22 mouse cellular contexts compared by ENCODE assay signal in the genomic region with DNA sequence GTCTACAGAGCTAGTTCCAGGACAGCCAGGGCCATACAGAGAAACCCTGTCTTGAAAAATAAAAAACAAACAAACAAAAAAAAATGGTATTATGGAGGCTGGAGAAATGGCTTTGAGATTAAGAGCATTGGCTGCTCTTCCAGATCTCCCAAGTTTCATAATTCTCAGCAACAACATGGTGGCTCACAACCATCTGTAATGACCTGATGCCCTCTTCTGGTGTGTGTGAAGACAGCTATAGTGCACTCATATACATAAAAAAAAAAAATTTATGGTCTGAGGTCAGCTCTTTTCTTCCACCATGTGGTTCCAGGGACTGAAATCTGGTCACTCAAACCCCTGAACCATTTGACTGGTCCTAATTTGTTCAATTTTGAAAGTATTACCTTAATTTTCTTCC. TPM values are rescaled to one million over a fixed set of nuclear protein-coding genes. Genes with fewer than 3 reads are reported as not detected.
DNase-seq lines count a peak whose midpoint lies in the region; ATAC-seq and TF ChIP-seq lines count a peak whose summit lies in the region.
"Had no signal": no experiment of that assay in that cellular context is flagged by ENCODE, and none has a peak within 500 bp of the region (broad histone marks: within the 10 kb centered on the region; RNA-seq: fewer than 3 reads in every experiment).

No protein-coding gene starts in this region.

- no peak overlapping the region for H3K4me3 ChIP-seq in heart, embryonic 10.5 days
- H3K4me3 ChIP-seq in heart, embryonic 11.5 days (ENCODE audit: low read depth, low read length), result no peak overlapping the region
- H3K4me3 ChIP-seq in liver, postnatal 0 days (ENCODE audit: low read depth, low read length), result no peak overlapping the region
- H3K4me3 ChIP-seq: left cerebral cortex, adult 2 months; megakaryocyte, embryonic 14.5 days; midbrain, embryonic 13.5 days; neural tube, embryonic 13.5 days had no signal

- no peak for TF ChIP-seq EP300 in liver, postnatal 0 days (IDR thresholded peaks at IDR 0.05; ENCODE audit: low read depth)

- DNase-seq in heart, embryonic 10.5 days (ENCODE audit: low spot score), result peak; percentile 39
- DNase-seq in liver, postnatal 0 days, result no peak
- no peak for DNase-seq in liver
- peak; percentile 55 for DNase-seq in 3T3-L1 (ENCODE audit: low read depth, low spot score)
- peak; percentile 57 for DNase-seq in NIH3T3 (ENCODE audit: low read depth)
- DNase-seq in right cerebral cortex, postnatal 36 days (ENCODE audit: low spot score in 2 of 2), result no peak
- DNase-seq in gastrocnemius, postnatal 10 days, result no peak
- DNase-seq: adrenal gland, postnatal 25 days; cerebellum, adult 9-10 months; heart, postnatal 36 days; kidney, adult 9 months; kidney, postnatal 36 days; layer of hippocampus, adult 9-11 months; lung, postnatal 10 days had no signal

- peak; percentile 33; the same call in 1 of the 2 replicates for TF ChIP-seq CTCF in liver, postnatal 0 days (IDR thresholded peaks at IDR 0.05; ENCODE audit: low read depth)

- no peak overlapping the region for H3K27ac ChIP-seq in heart, embryonic 10.5 days
- no peak overlapping the region for H3K27ac ChIP-seq in heart, embryonic 11.5 days (ENCODE audit: low read depth, low read length)
- no peak overlapping the region for H3K27ac ChIP-seq in liver, postnatal 0 days (ENCODE audit: low read depth)
- H3K27ac ChIP-seq: hindbrain, embryonic 14.5 days; left cerebral cortex, adult 2 months; liver, embryonic 14.5 days; midbrain, embryonic 13.5 days; neural tube, embryonic 13.5 days had no signal

- no peak for ATAC-seq in heart, embryonic 11.5 days (replicated peaks; ENCODE audit: insufficient number of reproducible peaks, low FRiP score, low TSS enrichment)
- ATAC-seq in liver, postnatal 0 days, result no peak
- ATAC-seq: midbrain, embryonic 13.5 days had no signal

- no peaks in the 10 kb centered on the region for H3K4me1 ChIP-seq in heart, embryonic 10.5 days
- no peaks in the 10 kb centered on the region for H3K4me1 ChIP-seq in heart, embryonic 11.5 days (ENCODE audit: control insufficient read depth, insufficient read depth, low read length)
- no peaks in the 10 kb centered on the region for H3K4me1 ChIP-seq in liver, postnatal 0 days (ENCODE audit: insufficient read depth)
- H3K4me1 ChIP-seq: megakaryocyte, embryonic 14.5 days; midbrain, embryonic 13.5 days; neural tube, embryonic 13.5 days had no signal

- no peak overlapping the region for H3K4me2 ChIP-seq in heart, embryonic 11.5 days
- no peak overlapping the region for H3K4me2 ChIP-seq in liver, postnatal 0 days (ENCODE audit: low read depth, low read length)
- H3K4me2 ChIP-seq: hindbrain, embryonic 14.5 days; midbrain, embryonic 13.5 days; neural tube, embryonic 13.5 days had no signal

- H3K9me3 ChIP-seq in heart, embryonic 10.5 days, result no peaks in the 10 kb centered on the region
- H3K9me3 ChIP-seq in heart, embryonic 11.5 days (replicated peaks; ENCODE audit: control insufficient read depth, low read length), result no peaks in the 10 kb centered on the region
- H3K9me3 ChIP-seq in liver, postnatal 0 days (ENCODE audit: low read length), result no peaks in the 10 kb centered on the region
- H3K9me3 ChIP-seq: megakaryocyte, embryonic 14.5 days; midbrain, embryonic 13.5 days; neural tube, embryonic 13.5 days had no signal

- peaks cover 100% of the 10 kb centered on the region for H3K36me3 ChIP-seq in heart, embryonic 10.5 days
- H3K36me3 ChIP-seq in heart, embryonic 11.5 days (ENCODE audit: control insufficient read depth, insufficient read depth, low read length), result peaks cover 74% of the 10 kb centered on the region
- H3K36me3 ChIP-seq in liver, postnatal 0 days (replicated peaks; ENCODE audit: insufficient read depth, low read length), result peaks cover 98% of the 10 kb centered on the region

- no peaks in the 10 kb centered on the region for H3K27me3 ChIP-seq in heart, embryonic 10.5 days (ENCODE audit: insufficient read depth, poor library complexity, severe bottlenecking)
- no peaks in the 10 kb centered on the region for H3K27me3 ChIP-seq in heart, embryonic 11.5 days (ENCODE audit: control insufficient read depth, insufficient read depth, low read length)
- no peaks in the 10 kb centered on the region for H3K27me3 ChIP-seq in liver, postnatal 0 days (ENCODE audit: insufficient read depth, low read length)
- H3K27me3 ChIP-seq: megakaryocyte, embryonic 14.5 days; midbrain, embryonic 13.5 days; neural tube, embryonic 13.5 days had no signal

- no peak overlapping the region for H3K9ac ChIP-seq in heart, embryonic 11.5 days (ENCODE audit: low read depth, low read length)
- H3K9ac ChIP-seq in liver, postnatal 0 days (replicated peaks), result no peak overlapping the region
- H3K9ac ChIP-seq: hindbrain, embryonic 14.5 days; liver, embryonic 14.5 days; midbrain, embryonic 13.5 days; neural tube, embryonic 13.5 days had no signal

RNA-seq across cellular contexts. Expression of gene Gjd3, which starts 16.0 kb away (rescaled TPM):
- polyA plus RNA-seq in heart, embryonic 10.5 days (2016; fragmentation: Nextera tagmentation; extraction: Ambion mirVana), result 1.0 and 1.1 TPM in 2 replicates
- 1.3 and 1.5 TPM in 2 replicates for polyA plus RNA-seq in heart, embryonic 11.5 days (2014; fragmentation: Nextera tagmentation; extraction: Ambion mirVana)
- not detected in 2 replicates for polyA plus RNA-seq in liver, postnatal 0 days (2015; fragmentation: Nextera tagmentation; extraction: Ambion mirVana)
- total RNA-seq in gastrocnemius, postnatal 10 days (2021), result not detected
- total RNA-seq: adrenal gland, postnatal 25 days had no signal
- polyA plus RNA-seq: C2C12; liver, embryonic 14.5 days had no signal

RNA-seq across cellular contexts. Expression of gene Top2a, which starts 25.2 kb away (rescaled TPM):
- polyA plus RNA-seq in heart, embryonic 10.5 days (2016; fragmentation: Nextera tagmentation; extraction: Ambion mirVana), result 207 and 238 TPM in 2 replicates
- polyA plus RNA-seq in heart, embryonic 11.5 days (2014; fragmentation: Nextera tagmentation; extraction: Ambion mirVana), result 220 and 244 TPM in 2 replicates
- polyA plus RNA-seq in liver, postnatal 0 days (2015; fragmentation: Nextera tagmentation; extraction: Ambion mirVana), result 74.3 and 90.2 TPM in 2 replicates
- 10 to 100 TPM; 33.9 to 43.9 TPM for total RNA-seq in gastrocnemius, postnatal 10 days (2021)

RNA-seq across cellular contexts. Expression of gene Igfbp4, which starts 42.3 kb away (rescaled TPM):
- 382 and 559 TPM in 2 replicates for polyA plus RNA-seq in heart, embryonic 10.5 days (2016; fragmentation: Nextera tagmentation; extraction: Ambion mirVana)
- polyA plus RNA-seq in heart, embryonic 11.5 days (2014; fragmentation: Nextera tagmentation; extraction: Ambion mirVana), result 284 and 289 TPM in 2 replicates
- 665 and 672 TPM in 2 replicates for polyA plus RNA-seq in liver, postnatal 0 days (2015; fragmentation: Nextera tagmentation; extraction: Ambion mirVana)
- total RNA-seq in gastrocnemius, postnatal 10 days (2021), result 100 to 1,000 TPM; 172 to 198 TPM

Comparison
In these comparisons a context has a peak if more than half of its experiments do, and no peak if none do; other contexts are left out.
1. DNase-seq: peak in heart, embryonic 10.5 days (single experiment), 3T3-L1 (single experiment) and NIH3T3 (single experiment); none in liver, postnatal 0 days (single experiment), liver (single experiment), right cerebral cortex, postnatal 36 days (0 of 2) and gastrocnemius, postnatal 10 days (single experiment).